In the genomic region with DNA sequence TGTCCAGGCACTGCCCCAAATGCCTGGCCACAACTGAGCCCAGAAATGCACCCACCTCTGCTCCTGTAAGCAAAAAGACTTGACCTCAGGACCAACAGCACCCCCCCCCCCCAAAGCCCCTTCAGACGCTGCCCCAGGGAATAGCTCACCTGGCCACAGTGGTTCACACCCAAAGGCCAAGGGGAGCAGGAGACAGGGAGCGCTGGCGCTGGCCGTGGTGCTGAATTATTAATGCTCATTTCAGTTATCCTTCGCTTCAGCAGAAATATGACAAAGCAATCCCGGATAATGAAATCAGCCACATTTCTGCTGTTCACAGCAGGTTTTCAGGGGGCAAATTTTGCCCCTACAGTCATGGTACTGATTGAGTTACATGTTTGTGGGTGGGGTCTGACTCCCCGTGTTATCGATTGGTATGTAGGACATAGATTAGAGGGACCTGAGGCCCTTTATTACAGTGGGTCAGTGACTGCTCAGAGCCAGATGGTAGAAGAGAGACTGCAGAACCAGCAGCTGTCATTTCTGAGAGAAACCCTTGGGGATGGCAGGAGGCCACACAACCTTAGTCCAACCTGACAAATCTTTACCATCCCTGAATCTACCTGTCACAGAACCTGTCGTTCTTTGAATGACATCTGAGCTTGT, we compare ENCODE assay signal across 10 mouse cellular contexts.
DNase-seq lines count a peak whose midpoint lies in the region; ATAC-seq and TF ChIP-seq lines count a peak whose summit lies in the region.
"Had no signal": no experiment of that assay in that cellular context is flagged by ENCODE, and none has a peak within 500 bp of the region (broad histone marks: within the 10 kb centered on the region; RNA-seq: fewer than 3 reads in every experiment).

No protein-coding gene starts in this region.

- no peak for TF ChIP-seq CTCF in cerebellum, adult 2 months (IDR thresholded peaks at IDR 0.05; ENCODE audit: borderline replicate concordance, insufficient read depth, low read depth, low read length)

- no peak for TF ChIP-seq POLR2A in cerebellum, adult 2 months (IDR thresholded peaks at IDR 0.05; ENCODE audit: borderline replicate concordance, insufficient read depth, low read length)

- no peaks in the 10 kb centered on the region for H3K27me3 ChIP-seq in cerebellum, adult 2 months (ENCODE audit: control insufficient read depth, insufficient read depth, low read length)
- H3K27me3 ChIP-seq: heart, embryonic 15.5 days had no signal

- WGBS in cerebellum, adult 2 months, result 8% methylated on average over 9 of the region's 9 CpGs

- no peak for ATAC-seq in CD4-positive, CD25-positive, alpha-beta regulatory T cell, adult 4 months
- no peak for ATAC-seq in megakaryocyte-erythroid progenitor cell, adult 5-6 weeks (replicated peaks; ENCODE audit: low FRiP score, low TSS enrichment, poor library complexity, severe bottlenecking)
- ATAC-seq: Patski had no signal

- no peak overlapping the region for H3K4me3 ChIP-seq in cerebellum, adult 2 months (replicated peaks; ENCODE audit: insufficient read depth, low read depth, low read length)
- H3K4me3 ChIP-seq: heart, embryonic 15.5 days had no signal

- peak; percentile 48 for DNase-seq in heart, postnatal 4 days
- DNase-seq in heart, adult 11 months, result no peak
- peak; percentile 42 for DNase-seq in Muller cell, postnatal 12 days (ENCODE audit: inconsistent ontology term)
- peak; percentile 62 to 71 for DNase-seq in cerebellum, adult 2 months
- peak; percentile 24 for DNase-seq in hindlimb bud, embryonic 11.5 days (ENCODE audit: extremely low spot score, low read depth, low spot score)
- DNase-seq in layer of hippocampus, adult 9-10 months (ENCODE audit: low spot score), result no peak

- H3K4me1 ChIP-seq in cerebellum, adult 2 months (ENCODE audit: control insufficient read depth, insufficient read depth, low read length), result peaks cover 14% of the 10 kb centered on the region
- H3K4me1 ChIP-seq: heart, embryonic 15.5 days had no signal

- H3K27ac ChIP-seq in cerebellum, adult 2 months (ENCODE audit: insufficient read depth, low read length), result 0 out of 2 replicates have a peak overlapping the region, but pooled peaks have one; percentile 34
- H3K27ac ChIP-seq: heart, embryonic 15.5 days had no signal

Comparison
In these comparisons a context has a peak if more than half of its experiments do, and no peak if none do; other contexts are left out.
1. DNase-seq: peak in heart, postnatal 4 days (single experiment), Muller cell, postnatal 12 days (single experiment), cerebellum, adult 2 months (2 of 2) and hindlimb bud, embryonic 11.5 days (single experiment); none in heart, adult 11 months (single experiment) and layer of hippocampus, adult 9-10 months (single experiment).